Mouse (Mus musculus): ENCODE measurements at regions not wholly inside any gene's neighbourhood (a gene's known extent, or its start where the extent isn't known, plus 50 kb on each side); places are given as distances from the start of the nearest gene placed in this dataset.

DNA sequence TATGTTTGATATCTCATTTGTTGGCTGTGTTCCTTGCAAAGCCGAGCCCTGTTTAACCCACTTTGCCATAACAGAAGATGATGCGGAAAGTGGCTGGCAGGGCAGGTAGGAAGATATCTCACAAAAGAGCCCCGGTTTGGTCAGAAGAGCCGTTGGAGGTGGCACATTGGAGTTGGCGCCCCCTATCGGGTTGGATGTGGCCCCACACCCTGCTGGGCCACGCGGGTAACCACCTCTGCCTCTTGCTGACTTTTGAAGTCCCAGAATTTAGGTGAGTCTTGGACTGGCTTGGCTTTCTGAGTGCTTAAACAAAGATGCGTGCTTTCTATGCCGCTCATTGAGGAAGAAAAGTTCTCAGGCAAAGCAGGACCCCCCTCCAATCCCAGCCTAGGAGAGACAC lies 56.1 kb downstream of the Gm4791 start:
- 73% methylated on average over 10 of the region's 10 CpGs for WGBS
- Histone ChIP-seq H3K4me3 (ENCODE audit: insufficient read depth, low read depth, low read length) (no peak overlapping the region), H3K9ac (ENCODE audit: low read depth, low read length) (no peak overlapping the region), H3K27me3 (ENCODE audit: control insufficient read depth, insufficient read depth, low read length) (no peaks in the 10 kb centered on the region), H3K79me2 (ENCODE audit: control insufficient read depth, insufficient read depth, low read length) (no peaks in the 10 kb centered on the region), H3K4me1 (ENCODE audit: control insufficient read depth, insufficient read depth, low read length) (no peaks in the 10 kb centered on the region), H3K27ac (replicated peaks; ENCODE audit: insufficient read depth, low read depth, low read length) (no peak overlapping the region), H3K36me3 (ENCODE audit: control insufficient read depth, insufficient read depth, low read length) (no peaks in the 10 kb centered on the region)
- no peak for TF ChIP-seq CTCF (IDR thresholded peaks at IDR 0.05; ENCODE audit: low read depth, low read length)
- no peak for TF ChIP-seq POLR2A (IDR thresholded peaks at IDR 0.05; ENCODE audit: extremely low read depth, insufficient read depth, low read length)
- no peak for DNase-seq (ENCODE audit: extremely low read depth, low read depth, low spot score)

DNA sequence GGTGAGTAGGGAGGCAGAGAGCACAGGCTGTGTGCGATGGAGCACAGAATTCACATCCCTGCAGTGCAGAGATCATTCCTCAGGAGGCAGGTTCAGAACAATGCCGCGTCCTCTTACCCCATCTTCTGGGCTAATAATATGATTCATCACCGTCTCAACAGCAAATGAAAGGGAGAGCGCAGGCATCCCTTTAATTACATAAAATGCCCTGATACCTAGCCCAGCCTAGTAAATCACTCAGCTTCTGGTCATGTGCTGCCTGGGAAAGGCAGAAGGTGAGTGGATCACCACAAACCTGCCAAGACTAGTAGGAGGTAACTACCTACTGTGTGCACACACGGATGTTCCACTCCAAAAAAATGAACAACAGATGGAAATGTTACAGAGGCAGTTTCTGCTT lies 57.0 kb downstream of the Gm4791 start:
- Histone ChIP-seq H3K79me2 (ENCODE audit: control insufficient read depth, insufficient read depth, low read length) (no peaks in the 10 kb centered on the region), H3K9ac (ENCODE audit: low read depth, low read length) (no peak overlapping the region), H3K27ac (replicated peaks; ENCODE audit: insufficient read depth, low read depth, low read length) (no peak overlapping the region), H3K36me3 (ENCODE audit: control insufficient read depth, insufficient read depth, low read length) (no peaks in the 10 kb centered on the region), H3K4me3 (ENCODE audit: insufficient read depth, low read depth, low read length) (no peak overlapping the region), H3K27me3 (ENCODE audit: control insufficient read depth, insufficient read depth, low read length) (no peaks in the 10 kb centered on the region), H3K4me1 (ENCODE audit: control insufficient read depth, insufficient read depth, low read length) (no peaks in the 10 kb centered on the region)
- DNase-seq (ENCODE audit: extremely low read depth, low read depth, low spot score), result no peak
- TF ChIP-seq CTCF (IDR thresholded peaks at IDR 0.05; ENCODE audit: low read depth, low read length) (no peak), POLR2A (IDR thresholded peaks at IDR 0.05; ENCODE audit: extremely low read depth, insufficient read depth, low read length) (no peak)
- 84% methylated on average over 6 of the region's 6 CpGs for WGBS

DNA sequence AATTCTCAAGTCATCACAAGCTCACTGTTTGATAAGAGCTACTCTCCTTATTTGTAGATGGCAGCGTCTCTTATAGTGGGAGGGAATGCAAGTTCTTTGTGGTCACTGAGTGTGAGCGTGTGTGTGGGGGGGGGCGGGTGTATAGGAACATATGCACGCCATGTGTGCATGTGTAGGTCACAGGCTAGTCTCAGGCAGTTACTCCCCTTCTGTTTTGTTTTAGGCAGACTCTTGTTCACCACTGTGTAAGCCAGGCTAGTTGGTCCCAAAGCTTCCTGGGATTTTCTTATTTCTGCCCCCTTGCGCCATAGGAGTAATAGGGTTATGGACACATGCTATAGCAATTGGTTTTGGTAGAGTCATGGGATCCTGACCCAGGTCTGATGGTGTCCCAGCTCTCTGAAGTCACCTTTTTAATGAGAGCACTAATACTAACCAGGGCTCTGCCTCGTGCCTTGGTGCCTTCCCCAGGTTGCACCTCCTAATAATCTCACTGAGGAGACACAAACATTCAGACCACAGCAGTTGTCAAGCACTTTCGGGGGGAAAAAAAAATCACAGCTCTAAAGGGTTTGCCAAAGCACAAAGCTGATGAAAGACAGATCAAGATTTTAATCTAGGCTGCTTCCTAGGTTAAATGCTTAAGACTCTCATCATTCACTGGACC lies 60.9 kb downstream of the Gm4791 start:
- Histone ChIP-seq H3K27ac (replicated peaks; ENCODE audit: insufficient read depth, low read depth, low read length) (no peak overlapping the region), H3K4me1 (ENCODE audit: control insufficient read depth, insufficient read depth, low read length) (no peaks in the 10 kb centered on the region), H3K79me2 (ENCODE audit: control insufficient read depth, insufficient read depth, low read length) (no peaks in the 10 kb centered on the region), H3K27me3 (ENCODE audit: control insufficient read depth, insufficient read depth, low read length) (no peaks in the 10 kb centered on the region), H3K4me3 (ENCODE audit: insufficient read depth, low read depth, low read length) (no peak overlapping the region), H3K9ac (ENCODE audit: low read depth, low read length) (no peak overlapping the region), H3K36me3 (ENCODE audit: control insufficient read depth, insufficient read depth, low read length) (no peaks in the 10 kb centered on the region)
- DNase-seq (ENCODE audit: extremely low read depth, low read depth, low spot score), result no peak
- 73% methylated on average over 7 of the region's 7 CpGs for WGBS
- TF ChIP-seq CTCF (IDR thresholded peaks at IDR 0.05; ENCODE audit: low read depth, low read length) (no peak), POLR2A (IDR thresholded peaks at IDR 0.05; ENCODE audit: extremely low read depth, insufficient read depth, low read length) (no peak)

GRCm38 (mm10) chr9:47060757-47061156 lies 62.2 kb downstream of the Gm4791 start:
- no peaks in the 10 kb centered on the region for H3K36me3 ChIP-seq (ENCODE audit: control insufficient read depth, insufficient read depth, low read length)
- H3K4me1 ChIP-seq (ENCODE audit: control insufficient read depth, insufficient read depth, low read length), result no peaks in the 10 kb centered on the region
- H3K27ac ChIP-seq (replicated peaks; ENCODE audit: insufficient read depth, low read depth, low read length), result no peak overlapping the region
- no peak overlapping the region for H3K9ac ChIP-seq (ENCODE audit: low read depth, low read length)
- no peak for DNase-seq (ENCODE audit: extremely low read depth, low read depth, low spot score)
- WGBS, result 71% methylated on average over 2 of the region's 2 CpGs
- TF ChIP-seq CTCF (IDR thresholded peaks at IDR 0.05; ENCODE audit: low read depth, low read length), result no peak
- no peak for TF ChIP-seq POLR2A (IDR thresholded peaks at IDR 0.05; ENCODE audit: extremely low read depth, insufficient read depth, low read length)
- no peaks in the 10 kb centered on the region for H3K79me2 ChIP-seq (ENCODE audit: control insufficient read depth, insufficient read depth, low read length)
- H3K4me3 ChIP-seq (ENCODE audit: insufficient read depth, low read depth, low read length), result no peak overlapping the region
- H3K27me3 ChIP-seq (ENCODE audit: control insufficient read depth, insufficient read depth, low read length), result no peaks in the 10 kb centered on the region

- Histone ChIP-seq H3K79me2 (ENCODE audit: control insufficient read depth, insufficient read depth, low read length) (no peaks in the 10 kb centered on the region), H3K27ac (replicated peaks; ENCODE audit: insufficient read depth, low read depth, low read length) (no peak overlapping the region), H3K4me3 (ENCODE audit: insufficient read depth, low read depth, low read length) (no peak overlapping the region), H3K36me3 (ENCODE audit: control insufficient read depth, insufficient read depth, low read length) (no peaks in the 10 kb centered on the region), H3K9ac (ENCODE audit: low read depth, low read length) (no peak overlapping the region), H3K4me1 (ENCODE audit: control insufficient read depth, insufficient read depth, low read length) (no peaks in the 10 kb centered on the region), H3K27me3 (ENCODE audit: control insufficient read depth, insufficient read depth, low read length) (no peaks in the 10 kb centered on the region)
- TF ChIP-seq POLR2A (IDR thresholded peaks at IDR 0.05; ENCODE audit: extremely low read depth, insufficient read depth, low read length) (no peak), CTCF (IDR thresholded peaks at IDR 0.05; ENCODE audit: low read depth, low read length) (no peak)
- WGBS, result 80% methylated on average over 7 of the region's 7 CpGs
- no peak for DNase-seq (ENCODE audit: extremely low read depth, low read depth, low spot score)
These were observed 64.0 kb downstream of the Gm4791 start for GRCm38 (mm10) chr9:47062516-47062915.

DNA sequence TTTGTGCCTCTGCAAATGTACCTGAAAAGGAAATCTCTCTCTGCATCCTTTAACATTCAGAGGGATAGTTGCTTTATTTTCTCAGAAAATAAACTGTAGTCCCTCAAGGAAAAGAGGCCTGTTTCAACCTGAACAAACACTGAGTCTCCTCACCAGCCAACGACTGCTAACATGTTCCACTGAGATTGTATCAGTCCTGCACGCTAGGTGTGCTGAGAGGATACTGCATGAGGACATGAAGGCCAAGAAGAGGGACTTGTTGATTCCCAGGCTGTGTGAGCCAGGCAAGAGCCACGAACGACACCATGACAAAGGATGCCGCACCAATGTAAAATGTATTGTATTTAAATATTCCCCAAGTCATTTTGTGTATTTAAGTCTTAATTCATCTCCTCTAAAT lies 65.2 kb downstream of the Gm4791 start:
- Histone ChIP-seq H3K27ac (replicated peaks; ENCODE audit: insufficient read depth, low read depth, low read length) (no peak overlapping the region), H3K4me1 (ENCODE audit: control insufficient read depth, insufficient read depth, low read length) (no peaks in the 10 kb centered on the region), H3K27me3 (ENCODE audit: control insufficient read depth, insufficient read depth, low read length) (no peaks in the 10 kb centered on the region), H3K79me2 (ENCODE audit: control insufficient read depth, insufficient read depth, low read length) (no peaks in the 10 kb centered on the region), H3K4me3 (ENCODE audit: insufficient read depth, low read depth, low read length) (no peak overlapping the region), H3K9ac (ENCODE audit: low read depth, low read length) (no peak overlapping the region), H3K36me3 (ENCODE audit: control insufficient read depth, insufficient read depth, low read length) (no peaks in the 10 kb centered on the region)
- TF ChIP-seq CTCF (IDR thresholded peaks at IDR 0.05; ENCODE audit: low read depth, low read length) (no peak), POLR2A (IDR thresholded peaks at IDR 0.05; ENCODE audit: extremely low read depth, insufficient read depth, low read length) (no peak)
- WGBS, result 76% methylated on average over 5 of the region's 5 CpGs
- no peak for DNase-seq (ENCODE audit: extremely low read depth, low read depth, low spot score)
